Mouse (Mus musculus) small intestine, adult 2 months (tissue): ENCODE results near the gene Wdr25. TPM values are rescaled to one million over a fixed set of nuclear protein-coding genes. Genes with fewer than 3 reads are reported as not detected.

Source experiments
- H3K27ac ChIP-seq: fragments of 200-500 bp; 2 replicates; pipeline ENCODE4 v1.5.1; 2012; ENCODE audit warnings: low read depth, low read length, control low read depth, inconsistent platforms; ENCODE audit not compliant: insufficient read depth
- H3K27me3 ChIP-seq: fragments of 200-500 bp; 2 replicates; pipeline ENCODE4 v1.6.1; 2012; ENCODE audit warnings: mild to moderate bottlenecking, moderate library complexity, low read length, inconsistent platforms; ENCODE audit not compliant: control insufficient read depth, insufficient read depth
- H3K36me3 ChIP-seq: fragments of 200-500 bp; 2 replicates; pipeline ENCODE4 v1.6.1; 2012; ENCODE audit warnings: mild to moderate bottlenecking, low read length, control low read depth, inconsistent platforms; ENCODE audit not compliant: control insufficient read depth, insufficient read depth
- H3K4me1 ChIP-seq: fragments of 200-500 bp; 2 replicates; pipeline ENCODE4 v1.6.1; 2012; ENCODE audit warnings: low read length, inconsistent platforms, mixed read lengths; ENCODE audit not compliant: control insufficient read depth, insufficient read depth, insufficient read length
- H3K4me3 ChIP-seq: fragments of 200-500 bp; 2 replicates; pipeline ENCODE4 v1.5.1; 2012; ENCODE audit warnings: low read depth, mild to moderate bottlenecking, control low read depth, inconsistent platforms, low read length, moderate library complexity
- CTCF ChIP-seq: fragments of 200-500 bp; IDR thresholded peaks from 2 replicates; pipeline ENCODE4 v1.5.1; 2012; ENCODE audit warnings: low read depth, mild to moderate bottlenecking, control low read depth, inconsistent platforms, low read length, moderate library complexity, mixed read lengths; ENCODE audit not compliant: insufficient replicate concordance, insufficient read length; ENCODE audit errors: extremely low read depth
- POLR2A ChIP-seq: fragments of 200-500 bp; IDR thresholded peaks from 2 replicates; pipeline ENCODE4 v1.6.1; 2012; ENCODE audit warnings: low read depth, mild to moderate bottlenecking, control low read depth, inconsistent platforms, low read length, moderate library complexity
- WGBS: fragments of 180-500 bp; shearing (Covaris S2); methylation state at CpG from one replicate; pipeline ENCODE4 v1.1.7; 2018; 5-methylcytosine and 5-hydroxymethylcytosine counted together
- polyA plus RNA-seq: library from polyadenylated mRNA; depleted of rRNA; stranded (reverse); fragments of >200 nt; gene quantifications from 2 replicates; pipeline ENCODE4 v1.2.3, GENCODE M21; 2012

Wdr25 gene
- polyA plus RNA-seq, 1 experiment: 8.8 TPM

- Histone ChIP-seq H3K4me1 (peaks cover 11% of the 10 kb centered on the region; the same call in 1 of the 2 replicates), H3K36me3 (peaks cover 46% of the 10 kb centered on the region), H3K27me3 (no peaks in the 10 kb centered on the region), H3K4me3 (no peak overlapping the region), H3K27ac (no peak overlapping the region)
- WGBS: 92% methylated on average over 4 of the region's 4 CpGs
- no peak for TF ChIP-seq POLR2A
- no peak for TF ChIP-seq CTCF
These were observed 14.3 kb upstream of the Wdr25 start for GRCm38 (mm10) chr12:108879138-108879537.

DNA sequence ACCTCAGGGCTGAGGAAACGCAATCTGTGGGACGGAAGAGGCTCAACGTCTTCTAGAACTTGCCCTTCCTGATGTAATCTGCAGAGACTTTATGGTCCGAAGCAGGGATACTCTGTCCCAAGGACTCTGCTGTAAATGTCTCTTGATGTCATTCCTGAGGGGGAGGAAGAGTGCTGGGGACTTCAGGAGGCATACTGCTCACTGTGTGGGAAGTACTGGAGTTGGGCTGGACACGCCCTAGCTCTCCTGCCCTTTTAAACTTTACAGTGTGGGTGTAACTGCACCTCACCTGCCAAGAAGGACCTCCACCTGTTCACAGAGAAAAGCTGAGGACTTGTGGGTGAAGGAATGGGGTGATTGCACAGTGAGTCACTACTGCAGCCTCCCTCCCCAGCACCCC lies 12.8 kb upstream of the Wdr25 start:
- Histone ChIP-seq H3K36me3 (peaks cover 41% of the 10 kb centered on the region), H3K4me1 (peaks cover 11% of the 10 kb centered on the region; the same call in 1 of the 2 replicates), H3K27me3 (no peaks in the 10 kb centered on the region), H3K27ac (peak overlapping the region; percentile 82), H3K4me3 (no peak overlapping the region)
- WGBS: 32% methylated on average over 5 of the region's 5 CpGs
- TF ChIP-seq POLR2A: no peak

DNA sequence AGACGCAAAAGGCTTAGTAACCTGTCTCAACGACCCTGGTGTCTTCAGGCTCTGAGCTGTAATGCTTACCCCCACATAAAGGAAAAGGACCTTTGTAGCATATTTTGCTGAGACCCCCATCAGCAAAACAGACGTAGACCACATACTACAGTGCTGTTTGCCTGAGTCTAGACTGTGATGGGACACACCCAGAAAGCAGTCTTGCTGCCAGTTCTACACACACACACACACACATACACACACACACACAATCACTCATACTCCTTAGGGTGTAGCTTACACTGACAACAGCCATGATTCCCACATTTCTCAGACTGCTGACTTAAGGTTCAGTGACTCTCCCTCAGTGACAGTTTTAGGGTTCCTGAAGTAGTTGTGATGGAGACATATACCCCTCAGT lies 12.2 kb upstream of the Wdr25 start:
- H3K4me1 ChIP-seq: peaks cover 14% of the 10 kb centered on the region; the same call in 1 of the 2 replicates
- no peaks in the 10 kb centered on the region for H3K27me3 ChIP-seq
- 25% methylated on average over 3 of the region's 3 CpGs for WGBS
- TF ChIP-seq POLR2A: no peak
- no peak for TF ChIP-seq CTCF
- peaks cover 43% of the 10 kb centered on the region for H3K36me3 ChIP-seq
- H3K4me3 ChIP-seq: no peak overlapping the region
- H3K27ac ChIP-seq: peak overlapping the region; percentile 50

DNA sequence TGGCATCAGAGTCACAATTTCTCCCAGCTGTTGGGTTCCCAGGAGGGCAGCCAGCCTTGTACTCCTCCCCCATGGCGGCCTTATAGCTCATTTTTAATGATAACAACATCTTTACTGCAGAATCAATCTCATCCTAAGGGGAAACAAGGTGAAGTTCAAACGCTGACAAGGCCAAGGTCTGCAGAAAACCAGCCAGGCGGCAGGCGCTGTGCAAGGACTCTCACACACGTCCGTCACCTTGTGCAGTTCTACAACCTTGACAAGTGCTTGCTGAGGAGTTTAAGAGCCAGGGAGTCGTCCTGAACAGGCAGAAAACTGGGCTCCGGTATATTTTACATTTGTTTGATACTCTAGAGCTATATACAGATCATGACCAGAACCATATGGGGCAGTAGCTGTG lies 10.7 kb upstream of the Wdr25 start:
- peaks cover 53% of the 10 kb centered on the region for H3K36me3 ChIP-seq
- WGBS: 74% methylated on average over 8 of the region's 8 CpGs
- no peak overlapping the region for H3K4me3 ChIP-seq
- TF ChIP-seq CTCF: no peak
- TF ChIP-seq POLR2A: no peak
- no peaks in the 10 kb centered on the region for H3K27me3 ChIP-seq
- H3K4me1 ChIP-seq: peaks cover 14% of the 10 kb centered on the region; the same call in 1 of the 2 replicates
- H3K27ac ChIP-seq: no peak overlapping the region

DNA sequence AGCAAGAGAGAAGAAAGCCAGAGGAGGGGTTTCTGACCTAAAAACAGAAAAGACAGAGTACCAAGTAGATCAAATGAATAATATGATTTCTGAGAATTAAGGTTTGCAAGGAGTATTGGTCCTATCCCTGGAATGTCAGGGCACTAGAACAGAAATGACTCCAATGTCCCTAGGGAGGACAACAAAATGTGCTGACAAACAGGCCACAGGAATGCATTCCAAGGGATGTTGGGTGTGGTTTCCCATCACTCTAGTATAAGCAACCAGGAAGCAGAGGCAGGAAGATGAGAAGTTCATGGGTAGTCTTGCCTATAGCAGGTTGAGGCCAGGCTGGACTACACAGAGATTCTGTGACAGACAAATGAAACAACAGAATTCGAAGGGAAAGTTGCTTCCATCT lies 7.5 kb upstream of the Wdr25 start:
- H3K36me3 ChIP-seq: peaks cover 51% of the 10 kb centered on the region
- no peak overlapping the region for H3K4me3 ChIP-seq
- H3K27ac ChIP-seq: peak overlapping the region; percentile 32
- H3K27me3 ChIP-seq: no peaks in the 10 kb centered on the region
- 71% methylated on average over 1 of the region's 1 CpGs for WGBS
- TF ChIP-seq CTCF (no peak), POLR2A (no peak)
- H3K4me1 ChIP-seq: peaks cover 11% of the 10 kb centered on the region; the same call in 1 of the 2 replicates

- Histone ChIP-seq H3K4me1 (peaks cover 6% of the 10 kb centered on the region; the same call in 1 of the 2 replicates), H3K27ac (0 out of 2 replicates have a peak overlapping the region, but pooled peaks have one; percentile 16), H3K36me3 (peaks cover 50% of the 10 kb centered on the region), H3K4me3 (no peak overlapping the region), H3K27me3 (no peaks in the 10 kb centered on the region)
- WGBS: 31% methylated on average over 4 of the region's 4 CpGs
- TF ChIP-seq CTCF: no peak
- no peak for TF ChIP-seq POLR2A
These were observed 6.4 kb upstream of the Wdr25 start for GRCm38 (mm10) chr12:108887077-108887476.

DNA sequence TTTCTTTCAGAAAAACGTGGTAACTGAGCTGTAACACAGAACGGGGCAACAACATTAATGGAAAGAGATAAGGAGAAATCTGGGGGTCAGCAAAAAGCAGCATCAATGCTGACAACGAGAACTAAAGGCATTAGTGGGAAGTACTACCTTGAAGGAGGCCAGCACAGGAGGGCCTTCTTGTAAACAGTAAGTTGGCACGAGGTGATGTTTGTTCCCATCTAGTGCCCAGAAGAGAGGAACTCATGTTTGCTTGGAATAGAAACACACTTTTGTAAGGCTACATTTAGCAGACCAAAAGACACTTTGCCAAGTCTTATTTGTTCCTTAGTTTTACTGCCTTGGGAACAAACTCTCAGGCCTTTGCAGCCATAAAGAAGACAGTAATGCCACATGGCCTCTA lies 4.8 kb upstream of the Wdr25 start:
- Histone ChIP-seq H3K4me1 (peaks cover 10% of the 10 kb centered on the region; the same call in 1 of the 2 replicates), H3K27ac (0 out of 2 replicates have a peak overlapping the region, but pooled peaks have one; percentile 22), H3K36me3 (peaks cover 40% of the 10 kb centered on the region), H3K4me3 (no peak overlapping the region), H3K27me3 (no peaks in the 10 kb centered on the region)
- 28% methylated on average over 4 of the region's 4 CpGs for WGBS
- TF ChIP-seq CTCF: no peak
- TF ChIP-seq POLR2A: no peak
